Mouse (Mus musculus) lung, postnatal 0 days (tissue): ENCODE measurements at regions not wholly inside any gene's neighbourhood (a gene's known extent, or its start where the extent isn't known, plus 50 kb on each side); places are given as distances from the start of the nearest gene placed in this dataset.

Source experiments
- ATAC-seq: fragments of 200-750 bp; cut with Nextera tagmentation; 2 replicates; pipeline ENCODE4 v1.8.0; 2017; ENCODE audit warnings: moderate library complexity
- DNase-seq: peaks from one replicate; pipeline ENCODE4 v3.0.0-alpha.2; 2016; ENCODE audit warnings: low spot score
- H3K27ac ChIP-seq: fragments of 300-500 bp; sonication (generic); 2 replicates; pipeline ENCODE4 v1.5.1; 2014; ENCODE audit warnings: antibody characterized with exemption, mild to moderate bottlenecking, low read length, mixed read lengths
- H3K27me3 ChIP-seq: fragments of 300-500 bp; sonication (generic); replicated peaks from 2 replicates; pipeline ENCODE4 v1.6.1; 2014; ENCODE audit warnings: low read length, mixed read lengths; ENCODE audit not compliant: insufficient read depth
- H3K36me3 ChIP-seq: fragments of 300-500 bp; sonication (generic); 2 replicates; pipeline ENCODE4 v1.6.1; 2014; ENCODE audit warnings: low read length, mixed read lengths; ENCODE audit not compliant: insufficient read depth
- H3K4me1 ChIP-seq: fragments of 300-500 bp; sonication (generic); 2 replicates; pipeline ENCODE4 v1.6.1; 2014; ENCODE audit warnings: antibody characterized with exemption, low read depth, low read length, mixed read lengths; ENCODE audit not compliant: insufficient read depth
- H3K4me2 ChIP-seq: fragments of 300-500 bp; sonication (generic); replicated peaks from 2 replicates; pipeline ENCODE4 v1.6.1; 2014; ENCODE audit warnings: low read depth, mild to moderate bottlenecking, low read length, moderate library complexity, mixed read lengths
- H3K4me3 ChIP-seq: fragments of 300-500 bp; sonication (generic); 2 replicates; pipeline ENCODE4 v1.5.1; 2014; ENCODE audit warnings: low read depth, low read length
- H3K9ac ChIP-seq: fragments of 300-500 bp; sonication (generic); replicated peaks from 2 replicates; pipeline ENCODE4 v1.6.1; 2014; ENCODE audit warnings: low read depth, mild to moderate bottlenecking
- H3K9me3 ChIP-seq: fragments of 300-500 bp; sonication (generic); 2 replicates; pipeline ENCODE4 v1.6.1; 2016; ENCODE audit warnings: low read length, mixed read lengths
- CTCF ChIP-seq: IDR thresholded peaks from 2 replicates; pipeline ENCODE4 v1.5.1; 2016; ENCODE audit warnings: antibody characterized with exemption, mild to moderate bottlenecking
- EP300 ChIP-seq: IDR thresholded peaks from 2 replicates; pipeline ENCODE4 v1.6.1; 2016; ENCODE audit warnings: antibody characterized with exemption, mild to moderate bottlenecking, control low read depth
- WGBS: fragments of 180-500 bp; shearing (Covaris S2); extraction: QIAGEN DNeasy Blood & Tissue Kit; methylation state at CpG from one replicate; pipeline ENCODE4 v1.1.7; 2014; 5-methylcytosine and 5-hydroxymethylcytosine counted together

DNA sequence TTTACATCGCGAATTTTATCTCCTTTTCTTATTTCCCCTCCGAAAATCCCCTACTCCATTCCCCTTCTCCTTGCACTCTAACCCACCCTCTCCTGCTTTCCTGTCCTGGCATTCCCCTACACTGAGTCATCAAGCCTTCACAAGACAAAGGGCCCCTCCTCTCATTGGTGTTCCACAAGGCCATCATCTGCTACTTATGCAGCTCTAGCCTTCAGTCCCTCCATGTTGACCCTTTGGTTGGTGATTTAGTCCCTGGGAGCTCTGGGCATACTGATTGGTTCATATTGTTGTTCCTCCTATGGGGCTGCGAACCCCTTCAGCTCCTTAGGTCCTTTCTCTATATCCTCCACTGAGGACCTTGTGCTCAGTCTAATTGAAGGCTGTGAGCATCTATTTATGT is 239.0 kb upstream of the Arrdc4 start:
- H3K4me2 ChIP-seq, result no peak overlapping the region
- no peak overlapping the region for H3K27ac ChIP-seq
- no peaks in the 10 kb centered on the region for H3K27me3 ChIP-seq
- H3K9me3 ChIP-seq, result no peaks in the 10 kb centered on the region
- TF ChIP-seq CTCF (no peak), EP300 (no peak)
- ATAC-seq, result no peak
- no peak overlapping the region for H3K9ac ChIP-seq
- no peak for DNase-seq
- no peak overlapping the region for H3K4me3 ChIP-seq
- H3K36me3 ChIP-seq, result no peaks in the 10 kb centered on the region
- WGBS, result 87% methylated on average over 4 of the region's 4 CpGs
- H3K4me1 ChIP-seq, result no peaks in the 10 kb centered on the region

DNA sequence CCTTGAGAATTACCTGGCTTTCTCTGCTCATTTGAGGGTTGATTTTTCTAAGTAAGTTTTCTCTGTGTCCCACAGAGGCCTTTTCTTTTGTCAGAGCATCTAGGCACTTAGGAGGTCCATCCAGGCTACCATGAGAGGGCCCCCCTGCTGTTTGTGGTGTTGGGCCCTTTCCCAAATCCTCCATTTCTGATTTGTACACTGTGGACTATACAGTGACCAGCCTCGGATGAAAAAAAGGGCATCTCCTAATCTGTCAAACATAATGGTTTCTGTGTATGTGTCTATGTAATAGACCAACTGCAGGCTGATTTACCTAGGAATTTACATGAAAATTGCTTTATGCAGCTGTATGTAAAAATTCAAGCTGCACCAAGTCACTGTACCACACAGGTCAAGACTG is 234.9 kb upstream of the Arrdc4 start:
- no peaks in the 10 kb centered on the region for H3K9me3 ChIP-seq
- no peak for TF ChIP-seq EP300
- TF ChIP-seq CTCF, result no peak
- H3K9ac ChIP-seq, result no peak overlapping the region
- no peaks in the 10 kb centered on the region for H3K4me1 ChIP-seq
- no peaks in the 10 kb centered on the region for H3K27me3 ChIP-seq
- DNase-seq (no peak), ATAC-seq (no peak)
- no peak overlapping the region for H3K4me3 ChIP-seq
- no peaks in the 10 kb centered on the region for H3K36me3 ChIP-seq
- 35% methylated on average over 1 of the region's 1 CpGs for WGBS
- no peak overlapping the region for H3K4me2 ChIP-seq
- no peak overlapping the region for H3K27ac ChIP-seq

DNA sequence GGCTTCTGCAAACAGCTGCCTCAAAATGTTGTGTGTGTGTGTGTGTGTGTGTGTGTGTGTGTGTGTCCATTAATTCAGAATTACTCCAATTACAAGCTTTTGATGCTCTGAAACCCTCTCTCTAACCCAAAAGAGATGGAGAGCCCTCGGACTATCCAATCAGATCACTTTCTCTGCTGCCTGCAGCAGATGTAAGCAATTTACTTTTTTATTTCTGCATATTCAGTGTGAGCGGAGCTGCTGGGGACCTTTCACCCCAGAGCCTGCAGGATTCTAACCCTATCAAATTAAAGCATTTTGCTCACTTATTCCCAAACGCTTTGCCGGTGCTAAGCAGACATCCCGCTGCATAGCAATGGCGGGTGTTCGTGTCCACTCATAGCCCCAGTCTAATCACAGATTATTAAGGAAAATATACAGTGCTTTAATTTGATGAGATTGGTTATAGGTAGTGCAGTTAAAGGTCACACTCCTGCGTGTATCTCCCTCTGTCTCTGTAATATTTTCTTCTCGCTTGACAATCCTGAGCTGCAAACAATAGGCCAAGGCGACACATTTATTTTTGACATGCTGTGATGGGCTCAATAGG is 234.0 kb upstream of the Arrdc4 start:
- Histone ChIP-seq H3K9me3 (no peaks in the 10 kb centered on the region), H3K9ac (no peak overlapping the region), H3K4me3 (no peak overlapping the region), H3K27ac (no peak overlapping the region), H3K4me1 (no peaks in the 10 kb centered on the region), H3K36me3 (no peaks in the 10 kb centered on the region), H3K4me2 (no peak overlapping the region), H3K27me3 (no peaks in the 10 kb centered on the region)
- TF ChIP-seq CTCF (no peak), EP300 (no peak)
- DNase-seq, result no peak
- 71% methylated on average over 10 of the region's 10 CpGs for WGBS
- ATAC-seq, result no peak

DNA sequence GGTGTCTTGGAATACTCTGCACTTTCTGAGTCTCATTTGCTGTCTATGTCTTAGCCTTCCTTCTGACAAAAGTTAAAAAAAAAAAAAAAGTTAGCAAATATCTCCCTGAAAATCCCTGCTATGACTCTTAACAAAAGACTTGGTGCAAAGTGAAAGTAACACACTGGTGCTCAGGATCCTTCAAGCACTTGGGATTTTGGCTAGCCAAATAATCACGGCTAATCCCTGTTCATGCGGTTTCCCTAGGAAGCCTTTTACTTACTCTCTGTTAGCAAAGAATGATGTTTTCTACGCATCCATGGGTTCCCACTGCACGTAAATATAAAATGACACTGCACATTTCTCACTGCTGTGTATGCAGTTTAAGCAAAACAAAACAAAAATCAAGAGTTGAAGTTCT is 229.5 kb upstream of the Arrdc4 start:
- ATAC-seq, result no peak
- peak; percentile 51 for DNase-seq
- Histone ChIP-seq H3K4me2 (peak overlapping the region; percentile 19), H3K9me3 (no peaks in the 10 kb centered on the region), H3K4me3 (no peak overlapping the region), H3K27me3 (no peaks in the 10 kb centered on the region), H3K4me1 (no peaks in the 10 kb centered on the region), H3K36me3 (no peaks in the 10 kb centered on the region), H3K27ac (no peak overlapping the region), H3K9ac (no peak overlapping the region)
- TF ChIP-seq CTCF (no peak), EP300 (no peak)
- 28% methylated on average over 4 of the region's 4 CpGs for WGBS

- Histone ChIP-seq H3K4me2 (no peak overlapping the region), H3K9me3 (no peaks in the 10 kb centered on the region), H3K4me3 (no peak overlapping the region), H3K36me3 (no peaks in the 10 kb centered on the region), H3K27ac (no peak overlapping the region), H3K4me1 (no peaks in the 10 kb centered on the region), H3K9ac (no peak overlapping the region), H3K27me3 (no peaks in the 10 kb centered on the region)
- DNase-seq (peak; percentile 74), ATAC-seq (peak; percentile 57)
- WGBS, result 44% methylated on average over 7 of the region's 7 CpGs
- TF ChIP-seq CTCF (peak; percentile 74), EP300 (peak; percentile 42; the same call in 1 of the 2 replicates)
Observed at GRCm38 (mm10) chr7:68976813-68977752, 228.0 kb upstream of the Arrdc4 start.

DNA sequence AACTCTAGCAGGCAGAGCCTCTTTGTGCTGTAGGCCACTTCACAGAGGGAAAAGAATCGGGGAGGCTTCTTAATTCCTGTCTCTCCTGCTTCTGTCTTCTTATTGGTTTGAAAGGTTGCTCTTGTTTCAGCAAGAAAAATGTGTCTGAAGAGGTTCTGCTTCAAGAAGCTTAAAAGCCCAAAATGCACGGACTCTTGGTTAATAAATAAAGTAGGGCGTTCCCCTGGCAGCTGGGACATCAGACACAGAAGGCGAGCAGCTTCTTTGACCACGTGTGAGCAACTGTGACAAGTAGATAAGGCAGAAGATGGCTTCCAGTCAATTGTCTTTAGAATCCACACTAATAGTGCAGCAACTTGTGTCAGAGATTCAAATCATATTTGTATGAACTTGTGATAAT is 226.9 kb upstream of the Arrdc4 start:
- Histone ChIP-seq H3K4me1 (no peaks in the 10 kb centered on the region), H3K9me3 (no peaks in the 10 kb centered on the region), H3K4me3 (no peak overlapping the region), H3K36me3 (no peaks in the 10 kb centered on the region), H3K4me2 (no peak overlapping the region), H3K27ac (no peak overlapping the region), H3K9ac (no peak overlapping the region), H3K27me3 (no peaks in the 10 kb centered on the region)
- WGBS, result 26% methylated on average over 5 of the region's 5 CpGs
- TF ChIP-seq CTCF (no peak), EP300 (no peak)
- no peak for ATAC-seq
- DNase-seq, result no peak
